Mouse (Mus musculus): ENCODE measurements around the gene Pcsk5.

Pcsk5 gene

GRCm38 (mm10) chr19:17744474-17745069, 92.9 kb downstream of the Pcsk5 start:
- no peak for DNase-seq (ENCODE audit: low spot score in 2 of 2)

GRCm38 (mm10) chr19:17741465-17741864, 96.0 kb downstream of the Pcsk5 start:
- no peak for DNase-seq (ENCODE audit: low spot score in 2 of 2)

GRCm38 (mm10) chr19:17732676-17733277, 104.7 kb downstream of the Pcsk5 start:
- DNase-seq (ENCODE audit: low spot score in 2 of 2), result no peak

GRCm38 (mm10) chr19:17717066-17717465, 120.4 kb downstream of the Pcsk5 start:
- no peak for DNase-seq (ENCODE audit: low spot score in 2 of 2)

GRCm38 (mm10) chr19:17715281-17715955, 122.0 kb downstream of the Pcsk5 start:
- DNase-seq (ENCODE audit: low spot score in 2 of 2), result no peak

GRCm38 (mm10) chr19:17691626-17692025, 145.8 kb downstream of the Pcsk5 start:
- DNase-seq (ENCODE audit: low spot score in 2 of 2), result no peak

GRCm38 (mm10) chr19:17678371-17678770, 159.1 kb downstream of the Pcsk5 start:
- no peak for DNase-seq (ENCODE audit: low spot score in 2 of 2)

- no peak for DNase-seq (ENCODE audit: low spot score in 2 of 2)
Observed at GRCm38 (mm10) chr19:17662676-17663075, 174.8 kb downstream of the Pcsk5 start.

- no peak for DNase-seq (ENCODE audit: low spot score in 2 of 2)
Observed at GRCm38 (mm10) chr19:17662271-17662670, 175.2 kb downstream of the Pcsk5 start.

GRCm38 (mm10) chr19:17659321-17659720, 178.1 kb downstream of the Pcsk5 start:
- DNase-seq (ENCODE audit: low spot score in 2 of 2), result no peak

- DNase-seq (ENCODE audit: low spot score in 2 of 2), result no peak
Observed at GRCm38 (mm10) chr19:17650831-17651502, 186.5 kb downstream of the Pcsk5 start.

- no peak for DNase-seq (ENCODE audit: low spot score in 2 of 2)
Observed at GRCm38 (mm10) chr19:17649967-17650366, 187.5 kb downstream of the Pcsk5 start.

GRCm38 (mm10) chr19:17643128-17643797, 194.2 kb downstream of the Pcsk5 start:
- DNase-seq (ENCODE audit: low spot score in 2 of 2), result no peak

GRCm38 (mm10) chr19:17635984-17636383, 201.4 kb downstream of the Pcsk5 start:
- no peak for DNase-seq (ENCODE audit: low spot score in 2 of 2)

- no peak for DNase-seq (ENCODE audit: low spot score in 2 of 2)
Observed at GRCm38 (mm10) chr19:17615646-17616045, 221.8 kb downstream of the Pcsk5 start.

GRCm38 (mm10) chr19:17606510-17606909, 230.9 kb downstream of the Pcsk5 start:
- DNase-seq (ENCODE audit: low spot score in 2 of 2), result no peak

- DNase-seq (ENCODE audit: low spot score in 2 of 2), result no peak
Observed at GRCm38 (mm10) chr19:17606093-17606492, 231.3 kb downstream of the Pcsk5 start.

GRCm38 (mm10) chr19:17603322-17603721, 234.1 kb downstream of the Pcsk5 start:
- DNase-seq (ENCODE audit: low spot score in 2 of 2), result no peak

GRCm38 (mm10) chr19:17600347-17600746, 237.1 kb downstream of the Pcsk5 start:
- DNase-seq (ENCODE audit: low spot score in 2 of 2), result no peak

GRCm38 (mm10) chr19:17592790-17593189, 244.6 kb downstream of the Pcsk5 start:
- DNase-seq (ENCODE audit: low spot score in 2 of 2), result no peak

GRCm38 (mm10) chr19:17591335-17591734, 246.1 kb downstream of the Pcsk5 start:
- no peak for DNase-seq (ENCODE audit: low spot score in 2 of 2)

- no peak for DNase-seq (ENCODE audit: low spot score in 2 of 2)
Observed at GRCm38 (mm10) chr19:17590314-17590713, 247.1 kb downstream of the Pcsk5 start.
